Mouse (Mus musculus) heart, postnatal 0 days (tissue): ENCODE measurements at regions not wholly inside any gene's neighbourhood (a gene's known extent, or its start where the extent isn't known, plus 50 kb on each side); places are given as distances from the start of the nearest gene placed in this dataset.

Source experiments
- ATAC-seq: fragments of 200-750 bp; cut with Nextera tagmentation; 2 replicates; pipeline ENCODE4 v1.8.0; 2017; ENCODE audit warnings: low read depth, moderate number of reproducible peaks, moderate library complexity; ENCODE audit not compliant: insufficient read depth
- DNase-seq: peaks from one replicate; pipeline ENCODE4 v3.0.0-alpha.2; 2016; ENCODE audit warnings: low spot score
- H3K27ac ChIP-seq: fragments of 300-500 bp; sonication (generic); 2 replicates; pipeline ENCODE4 v1.5.1; 2014; ENCODE audit warnings: low read depth, mild to moderate bottlenecking
- H3K27me3 ChIP-seq: fragments of 300-500 bp; sonication (generic); 2 replicates; pipeline ENCODE4 v1.6.1; 2014; ENCODE audit warnings: low read length, mixed read lengths; ENCODE audit not compliant: control insufficient read depth, insufficient read depth
- H3K36me3 ChIP-seq: fragments of 300-500 bp; sonication (generic); replicated peaks from 2 replicates; pipeline ENCODE4 v1.6.1; 2014; ENCODE audit warnings: low read length, mixed read lengths; ENCODE audit not compliant: control insufficient read depth, insufficient read depth
- H3K4me1 ChIP-seq: fragments of 300-500 bp; sonication (generic); 2 replicates; pipeline ENCODE4 v1.6.1; 2014; ENCODE audit warnings: antibody characterized with exemption; ENCODE audit not compliant: control insufficient read depth, insufficient read depth
- H3K4me2 ChIP-seq: fragments of 300-500 bp; sonication (generic); 2 replicates; pipeline ENCODE4 v1.6.1; 2014; ENCODE audit warnings: low read depth, mild to moderate bottlenecking, low read length, moderate library complexity
- H3K4me3 ChIP-seq: fragments of 300-500 bp; sonication (generic); 2 replicates; pipeline ENCODE4 v1.5.1; 2014; ENCODE audit warnings: low read depth, low read length
- H3K9ac ChIP-seq: fragments of 300-500 bp; sonication (generic); replicated peaks from 2 replicates; pipeline ENCODE4 v1.6.1; 2014; ENCODE audit warnings: low read depth, low read length, mixed read lengths
- H3K9me3 ChIP-seq: fragments of 300-500 bp; sonication (generic); replicated peaks from 2 replicates; pipeline ENCODE4 v1.6.1; 2016; ENCODE audit warnings: low read length; ENCODE audit not compliant: control insufficient read depth
- CTCF ChIP-seq: IDR thresholded peaks from 2 replicates; pipeline ENCODE4 v1.5.1; 2016; ENCODE audit warnings: antibody characterized with exemption, control low read depth, low read depth
- EP300 ChIP-seq: IDR thresholded peaks from 2 replicates; pipeline ENCODE4 v1.6.1; 2016; ENCODE audit warnings: antibody characterized with exemption, low read depth
- WGBS: fragments of 180-500 bp; shearing (Covaris S2); extraction: QIAGEN DNeasy Blood & Tissue Kit; methylation state at CpG from one replicate; pipeline ENCODE4 v1.1.7; 2014; 5-methylcytosine and 5-hydroxymethylcytosine counted together

DNA sequence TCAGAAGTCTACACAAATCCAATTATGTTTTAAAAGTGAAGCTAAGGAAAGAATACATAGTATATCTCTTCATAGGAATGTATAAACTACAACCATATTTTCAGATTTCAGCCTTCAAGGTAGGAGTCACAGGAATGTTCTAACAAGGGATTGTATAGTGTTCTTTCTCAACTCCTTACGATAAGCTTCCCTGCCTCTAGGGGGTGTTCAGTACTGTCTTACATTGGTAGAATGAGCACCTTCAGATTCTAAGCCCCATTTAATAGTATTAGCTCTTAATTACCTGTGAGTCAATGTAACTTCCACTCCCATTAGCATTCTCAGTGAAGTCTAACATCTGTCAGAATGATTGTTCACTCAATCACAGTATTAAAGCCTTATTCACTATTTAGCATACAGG, 481.5 kb upstream of the Mpdz start:
- Histone ChIP-seq H3K9ac (no peak overlapping the region), H3K27ac (no peak overlapping the region), H3K4me2 (no peak overlapping the region), H3K4me1 (peaks cover 6% of the 10 kb centered on the region), H3K4me3 (no peak overlapping the region), H3K27me3 (no peaks in the 10 kb centered on the region), H3K9me3 (no peaks in the 10 kb centered on the region), H3K36me3 (no peaks in the 10 kb centered on the region)
- TF ChIP-seq CTCF = peak; percentile 17; the same call in 1 of the 2 replicates
- TF ChIP-seq EP300 = no peak
- no peak for DNase-seq
- no peak for ATAC-seq
- 98% methylated on average over 1 of the region's 1 CpGs for WGBS

DNA sequence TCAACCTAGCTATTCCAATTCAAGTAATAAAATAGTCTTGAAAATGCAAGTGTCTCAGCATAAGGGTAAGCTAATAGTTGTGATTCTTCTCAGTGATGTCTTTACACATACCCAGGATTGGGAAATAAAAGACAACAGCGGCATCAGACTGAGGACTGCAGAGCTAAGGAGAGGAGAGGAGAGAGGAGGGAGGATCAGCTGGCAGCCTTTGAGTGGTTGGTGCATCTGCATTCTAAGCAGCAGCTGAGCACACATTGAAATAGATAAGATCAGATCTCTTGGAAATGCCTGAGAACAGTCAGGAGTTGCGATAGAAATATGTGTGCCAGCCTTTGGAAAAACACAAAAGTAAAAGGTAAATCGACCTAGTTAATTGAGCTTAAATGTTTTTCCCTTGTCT, 480.3 kb upstream of the Mpdz start:
- Histone ChIP-seq H3K9ac (no peak overlapping the region), H3K27me3 (no peaks in the 10 kb centered on the region), H3K36me3 (no peaks in the 10 kb centered on the region), H3K4me2 (no peak overlapping the region), H3K27ac (no peak overlapping the region), H3K4me1 (peaks cover 6% of the 10 kb centered on the region), H3K4me3 (no peak overlapping the region), H3K9me3 (no peaks in the 10 kb centered on the region)
- DNase-seq (no peak), ATAC-seq (no peak)
- no peak for TF ChIP-seq EP300
- 58% methylated on average over 3 of the region's 3 CpGs for WGBS

DNA sequence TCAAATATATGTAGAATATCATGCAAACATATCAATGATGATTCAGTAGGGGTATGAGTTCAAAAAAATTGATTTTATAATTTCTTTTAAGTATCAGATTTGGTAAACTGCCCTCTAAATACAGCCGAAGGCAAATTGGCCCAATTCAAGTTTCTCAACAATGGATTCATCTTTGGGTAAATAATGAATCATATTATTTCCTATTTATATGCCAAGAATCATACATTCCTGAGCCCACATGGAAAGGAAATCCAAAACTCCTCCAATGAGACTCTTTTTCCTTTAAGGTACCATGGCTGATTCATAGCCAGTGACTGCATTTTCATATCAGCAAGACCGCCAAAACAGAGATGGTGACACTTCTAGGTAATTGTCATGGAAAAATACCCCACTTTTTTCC, 472.4 kb upstream of the Mpdz start:
- Histone ChIP-seq H3K27me3 (no peaks in the 10 kb centered on the region), H3K4me1 (no peaks in the 10 kb centered on the region), H3K4me2 (no peak overlapping the region), H3K27ac (no peak overlapping the region), H3K9me3 (no peaks in the 10 kb centered on the region), H3K4me3 (no peak overlapping the region), H3K36me3 (no peaks in the 10 kb centered on the region), H3K9ac (no peak overlapping the region)
- DNase-seq (no peak), ATAC-seq (no peak)
- no peak for TF ChIP-seq EP300
- no peak for TF ChIP-seq CTCF
- WGBS = 76% methylated on average over 2 of the region's 2 CpGs

DNA sequence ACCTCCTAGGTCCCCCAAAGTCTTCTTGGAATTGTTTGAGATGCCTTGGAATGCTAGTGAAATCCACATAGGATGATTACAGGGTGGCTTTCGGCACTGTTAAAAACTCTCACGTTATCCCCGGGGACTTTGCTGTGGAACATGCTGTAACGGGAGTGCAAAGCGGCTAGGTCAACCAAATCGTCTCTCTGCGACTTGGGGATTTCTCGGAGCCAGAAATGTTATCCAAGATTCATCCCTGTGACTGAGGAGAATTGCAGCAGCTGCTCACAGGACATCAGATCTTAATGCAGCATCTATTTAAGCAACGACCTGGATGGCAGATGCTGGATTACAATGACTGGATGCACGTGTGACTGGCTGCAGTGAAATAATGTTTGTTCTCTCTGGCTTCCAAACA, 470.7 kb upstream of the Mpdz start:
- no peak for DNase-seq
- TF ChIP-seq CTCF = no peak
- Histone ChIP-seq H3K27me3 (no peaks in the 10 kb centered on the region), H3K4me2 (no peak overlapping the region), H3K9me3 (no peaks in the 10 kb centered on the region), H3K27ac (no peak overlapping the region), H3K4me3 (no peak overlapping the region), H3K36me3 (no peaks in the 10 kb centered on the region), H3K9ac (no peak overlapping the region), H3K4me1 (no peaks in the 10 kb centered on the region)
- 57% methylated on average over 10 of the region's 10 CpGs for WGBS
- ATAC-seq = no peak

DNA sequence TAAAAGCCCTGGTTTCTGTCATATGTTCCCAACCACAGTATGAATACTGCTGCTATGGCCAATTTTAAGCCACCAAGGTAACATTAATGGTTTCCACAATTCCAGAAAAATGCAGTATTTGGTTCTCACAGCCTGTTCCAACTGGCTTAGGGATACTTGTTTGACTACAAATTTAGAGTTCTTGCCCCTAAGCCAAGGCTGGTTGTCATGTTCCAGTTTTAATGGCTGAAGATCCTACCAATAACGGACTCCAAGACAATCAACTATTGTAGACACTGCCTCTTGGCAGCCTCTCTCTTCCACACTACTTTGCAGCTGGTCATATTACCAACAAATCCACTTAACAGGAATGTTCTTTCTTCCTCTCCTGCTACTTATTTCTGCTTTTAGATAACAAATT, 470.0 kb upstream of the Mpdz start:
- H3K27ac ChIP-seq = no peak overlapping the region
- H3K36me3 ChIP-seq = no peaks in the 10 kb centered on the region
- no peaks in the 10 kb centered on the region for H3K27me3 ChIP-seq
- no peak for TF ChIP-seq CTCF
- TF ChIP-seq EP300 = no peak
- DNase-seq (no peak), ATAC-seq (no peak)
- H3K4me1 ChIP-seq = no peaks in the 10 kb centered on the region
- no peak overlapping the region for H3K4me2 ChIP-seq
- H3K4me3 ChIP-seq = no peak overlapping the region
- 61% methylated on average over 1 of the region's 1 CpGs for WGBS
- no peak overlapping the region for H3K9ac ChIP-seq
- no peaks in the 10 kb centered on the region for H3K9me3 ChIP-seq

DNA sequence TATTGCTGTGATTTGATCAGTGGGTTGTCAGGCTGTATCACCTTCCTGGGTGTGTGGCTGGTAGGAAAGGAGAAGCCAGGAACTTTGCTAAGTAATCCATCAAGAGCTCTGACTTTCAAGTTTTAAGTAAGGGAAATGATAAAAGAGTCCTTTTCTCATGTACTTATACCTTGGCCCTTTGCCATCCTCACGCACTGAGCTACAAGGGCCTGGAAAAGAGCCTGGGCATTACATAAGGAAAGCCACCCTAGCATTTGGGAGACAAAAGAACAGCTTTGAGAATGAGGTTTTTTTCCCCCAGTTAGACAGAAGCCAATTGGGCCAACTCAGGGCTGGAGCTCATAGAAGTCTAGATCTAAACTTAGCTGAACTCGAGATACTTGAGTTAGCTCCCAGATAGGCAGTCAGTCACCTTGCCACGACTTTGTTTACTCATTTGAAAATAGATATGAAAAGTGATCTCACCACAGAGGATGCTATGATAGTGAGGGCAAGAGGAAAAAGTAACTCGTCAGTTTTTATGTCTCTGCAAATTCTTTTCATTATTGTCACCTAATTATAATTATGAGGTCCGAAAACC, 457.4 kb upstream of the Mpdz start:
- no peak overlapping the region for H3K4me2 ChIP-seq
- H3K27ac ChIP-seq = peak overlapping the region; percentile 75
- whole genome bisulfite sequencing = 29% methylated on average over 5 of the region's 5 CpGs
- no peaks in the 10 kb centered on the region for H3K36me3 ChIP-seq
- H3K9ac ChIP-seq = 0 out of 2 replicates have a peak overlapping the region, but pooled peaks have one; percentile 25
- TF ChIP-seq EP300 = no peak
- no peak for TF ChIP-seq CTCF
- H3K4me3 ChIP-seq = no peak overlapping the region
- peak; percentile 15 for DNase-seq
- H3K27me3 ChIP-seq = no peaks in the 10 kb centered on the region
- H3K9me3 ChIP-seq = no peaks in the 10 kb centered on the region; the same call in 1 of the 2 replicates
- 0 out of 2 replicates have a peak, but pooled peaks have one; percentile 49 for ATAC-seq
- peaks cover 7% of the 10 kb centered on the region; the same call in 1 of the 2 replicates for H3K4me1 ChIP-seq
